Mouse (Mus musculus): ENCODE measurements around the gene Gpr158.
"Not testable (repeated sequence)": the region's sequence is repeated elsewhere in the genome, so short reads cannot be mapped to it uniquely, and the experiment has no call there.

The Gpr158 gene

DNA sequence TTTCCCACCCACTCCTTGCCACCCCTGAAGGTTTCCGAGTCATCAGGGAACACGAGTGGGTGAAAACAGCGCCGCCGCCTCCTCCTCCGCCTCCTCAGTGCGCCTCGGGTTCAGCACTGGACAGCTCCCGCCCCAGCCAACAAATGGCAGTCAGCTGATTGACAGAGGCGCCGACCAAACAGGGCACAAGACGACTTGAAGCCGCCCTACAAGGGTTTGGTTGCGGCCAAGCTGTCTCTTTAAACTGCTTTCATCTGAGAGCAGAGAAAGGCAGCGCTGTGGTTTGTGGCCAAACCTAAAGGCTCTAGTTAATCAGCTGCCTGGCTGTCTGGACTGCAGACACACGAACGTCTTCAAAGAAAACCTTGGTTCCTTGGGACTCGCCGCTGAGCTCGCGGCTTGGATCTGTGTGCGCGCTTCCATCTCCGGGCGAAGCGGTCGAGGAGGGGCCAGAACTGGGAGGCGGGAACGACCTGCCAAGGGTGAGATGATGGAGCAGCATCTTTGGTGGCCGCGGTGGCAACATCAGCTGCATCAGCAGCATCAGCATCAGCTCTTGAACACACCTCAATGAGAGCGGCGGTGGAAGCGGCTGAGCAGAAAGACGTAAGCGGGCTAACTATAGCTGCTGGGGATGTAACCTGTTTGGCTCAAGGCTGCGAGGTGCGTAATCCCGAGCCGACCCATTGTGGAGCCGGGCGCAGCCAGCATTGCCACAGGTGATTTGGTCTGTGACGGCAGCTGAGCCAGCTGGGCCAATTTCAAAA is at the start of gene Gpr158:
TSS of gene Gpr158 (plus strand) at position 198 of the 767 bp plus-strand sequence.
- no peak for DNase-seq

DNA sequence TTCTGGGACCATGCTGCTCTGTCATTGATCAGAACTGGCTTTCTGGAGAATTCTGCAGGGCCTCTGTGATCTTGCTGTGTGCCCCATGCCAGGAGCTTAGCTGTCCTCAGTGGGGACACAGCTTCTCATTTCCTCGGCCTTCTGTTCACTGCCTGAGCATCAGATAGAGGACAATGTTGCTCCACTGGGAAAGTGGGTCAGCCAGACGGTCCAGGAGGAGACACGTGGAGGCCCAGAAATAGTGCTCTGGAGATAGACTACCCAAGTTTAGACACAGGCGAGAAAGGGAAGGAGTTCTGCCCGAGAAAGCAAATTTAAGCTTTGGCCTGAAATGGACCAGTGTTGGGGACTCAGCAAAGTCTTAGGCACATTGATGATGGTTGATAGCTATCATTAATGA is 23.5 kb upstream of the Gpr158 start:
- no peak for DNase-seq

DNA sequence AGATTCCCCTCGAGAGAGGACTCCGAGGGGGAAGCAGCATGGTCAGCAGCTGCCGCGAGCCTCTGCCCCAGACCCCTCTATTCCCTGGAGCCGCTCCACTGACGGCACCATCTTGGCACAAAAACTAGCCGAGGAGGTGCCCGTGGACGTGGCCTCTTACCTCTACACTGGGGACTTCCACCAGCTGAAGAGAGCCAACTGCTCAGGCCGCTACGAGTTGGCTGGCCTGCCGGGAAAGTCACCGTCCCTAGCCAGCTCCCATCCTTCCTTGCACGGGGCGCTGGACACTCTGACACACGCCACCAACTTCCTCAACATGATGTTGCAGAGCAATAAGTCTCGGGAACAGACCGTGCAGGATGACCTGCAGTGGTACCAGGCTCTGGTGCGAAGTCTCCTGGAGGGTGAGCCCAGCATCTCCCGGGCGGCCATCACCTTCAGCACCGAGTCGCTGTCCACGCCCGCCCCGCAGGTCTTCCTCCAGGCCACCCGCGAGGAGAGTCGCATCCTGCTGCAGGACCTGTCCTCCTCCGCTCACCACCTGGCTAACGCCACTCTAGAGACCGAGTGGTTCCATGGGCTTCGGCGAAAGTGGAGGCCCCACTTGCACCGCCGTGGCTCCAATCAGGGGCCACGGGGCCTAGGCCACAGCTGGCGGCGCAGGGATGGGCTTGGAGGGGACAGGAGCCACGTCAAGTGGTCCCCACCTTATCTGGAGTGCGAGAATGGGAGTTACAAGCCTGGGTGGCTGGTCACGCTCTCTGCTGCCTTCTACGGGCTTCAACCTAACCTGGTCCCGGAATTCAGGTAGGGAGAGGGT is 1.2 kb downstream of the Gpr158 start:
- no peak for DNase-seq

DNA sequence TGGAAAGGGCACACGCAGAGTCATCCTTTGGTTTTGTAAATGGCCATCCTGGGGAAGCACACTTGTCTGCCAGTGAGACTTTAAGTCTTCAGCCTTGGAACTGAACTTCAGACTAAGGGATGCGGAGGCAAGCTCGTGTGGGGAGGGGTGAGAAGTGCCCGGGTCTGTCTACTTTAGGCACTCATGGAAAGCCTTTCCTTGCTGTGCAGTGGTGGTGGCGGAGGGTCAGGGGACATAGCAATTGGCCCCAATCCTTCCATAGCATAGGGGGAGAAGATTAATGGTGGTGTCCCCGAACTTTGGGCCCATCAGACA is 1.8 kb downstream of the Gpr158 start:
- DNase-seq = no peak

DNA sequence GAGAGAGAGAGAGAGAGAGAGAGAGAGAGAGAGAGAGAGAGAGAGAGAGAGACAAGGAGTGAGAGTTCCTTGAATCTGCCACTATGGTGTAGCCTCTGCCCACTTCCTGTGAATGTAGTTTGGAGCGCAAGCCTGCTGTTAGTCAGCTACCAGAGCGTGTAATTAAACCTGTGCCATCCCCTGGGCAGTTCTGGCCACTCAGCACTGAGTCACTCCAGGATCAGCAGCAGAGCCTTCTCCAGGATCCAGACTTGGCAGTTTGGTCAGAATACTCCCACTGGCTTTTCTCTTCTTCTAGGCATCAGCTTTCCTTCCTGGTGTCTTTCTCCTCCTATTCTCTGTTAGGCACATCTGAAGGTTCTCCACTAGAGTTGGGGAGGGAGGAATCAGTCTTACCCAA is 2.2 kb downstream of the Gpr158 start:
- DNase-seq = no peak

DNA sequence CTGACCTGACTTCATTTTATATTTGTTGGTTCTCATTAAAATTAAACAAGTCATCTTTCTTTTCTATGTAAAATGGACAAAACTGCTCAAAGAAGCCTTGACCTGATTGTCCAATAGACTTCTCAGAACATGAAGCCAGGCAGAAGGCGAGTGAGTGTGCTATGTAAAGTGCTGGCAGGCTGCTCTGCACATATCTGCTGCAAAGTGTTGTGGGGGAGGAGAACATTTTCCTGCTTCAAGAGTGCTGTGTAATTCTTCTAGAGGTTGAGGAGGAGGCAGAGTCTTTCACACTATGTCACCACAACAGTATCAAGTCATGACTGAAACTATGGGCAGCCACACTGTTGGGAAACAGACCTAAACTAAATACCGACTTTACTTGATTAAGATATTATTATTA is 12.2 kb downstream of the Gpr158 start:
- DNase-seq = no peak

DNA sequence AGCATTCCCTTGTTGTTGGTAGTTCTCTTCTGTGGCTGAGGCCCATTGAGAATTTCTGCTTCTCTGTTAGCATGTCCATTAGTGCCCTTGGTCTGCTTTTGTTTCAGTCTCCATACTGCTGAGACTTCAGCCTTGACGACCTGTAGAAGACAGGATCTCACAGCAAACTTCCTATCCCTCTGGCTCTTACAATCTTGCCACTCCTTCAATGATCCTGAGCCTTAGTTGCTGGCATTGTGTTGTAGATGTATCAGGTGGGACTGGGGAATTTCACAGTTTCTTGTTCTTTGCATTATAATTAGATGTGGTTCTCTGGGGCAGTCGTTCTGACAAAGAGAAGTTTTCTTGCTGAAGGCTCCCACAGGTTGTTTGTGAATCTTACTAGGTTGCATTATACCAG is 25.4 kb downstream of the Gpr158 start:
- DNase-seq = no peak

DNA sequence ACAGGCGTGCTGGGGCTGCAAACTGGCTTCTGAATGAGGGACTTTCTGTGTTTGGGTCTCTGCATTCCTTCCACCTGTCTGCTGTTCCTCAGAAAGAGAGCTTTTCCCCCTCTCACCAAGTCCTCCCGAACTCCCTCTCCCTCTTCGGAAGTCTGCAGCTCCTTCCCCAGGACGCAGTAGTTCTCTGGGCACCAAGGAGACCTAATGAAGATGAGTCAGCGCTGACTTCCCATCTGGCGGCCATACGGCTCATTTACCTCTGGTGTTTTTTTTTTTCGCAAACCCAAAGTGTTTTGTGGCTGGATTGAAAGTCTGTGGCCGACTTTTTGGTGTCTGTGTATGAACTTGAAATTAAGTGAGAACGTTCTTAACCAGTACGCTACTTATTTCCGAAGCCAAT is 30.0 kb downstream of the Gpr158 start:
- no peak for DNase-seq

DNA sequence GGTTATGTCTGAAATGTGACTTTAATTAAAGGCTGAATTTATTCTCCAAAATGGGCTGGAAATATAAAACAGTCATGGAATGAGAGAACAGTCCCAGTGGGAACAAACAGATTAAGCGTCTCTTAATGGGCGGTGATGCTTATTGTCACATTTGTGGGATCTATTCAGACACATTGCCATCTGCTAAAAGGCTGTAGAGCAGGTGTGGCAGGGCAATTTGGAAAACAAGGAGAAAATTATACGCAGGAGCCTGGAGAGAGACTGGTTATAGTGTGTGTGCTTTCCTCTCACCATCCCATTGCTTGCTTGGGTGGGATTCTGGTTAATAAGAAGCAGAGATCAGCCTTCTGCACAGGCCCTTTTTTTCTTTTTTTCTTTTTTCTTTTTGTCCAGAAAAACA is 32.3 kb downstream of the Gpr158 start:
- no peak for DNase-seq

DNA sequence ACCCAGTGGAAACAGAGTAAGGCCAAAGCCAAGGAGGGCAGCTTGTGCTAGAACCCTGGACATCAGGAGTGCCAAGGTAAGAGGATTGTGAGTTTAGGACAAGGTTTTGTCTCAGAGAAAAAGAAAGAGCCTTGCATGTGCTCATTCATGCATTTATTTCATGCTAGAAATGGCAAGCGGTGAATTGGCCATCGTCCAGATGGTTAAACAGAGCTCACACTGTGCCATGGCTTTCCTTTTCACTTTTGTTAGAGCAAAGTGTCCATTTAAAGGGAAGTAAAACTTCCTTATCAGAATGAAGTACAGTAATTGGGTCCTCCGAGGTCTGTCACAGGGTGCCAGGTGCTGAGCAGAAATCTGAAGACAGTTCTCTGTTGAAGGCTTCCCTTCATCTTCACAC is 38.3 kb downstream of the Gpr158 start:
- DNase-seq = no peak

DNA sequence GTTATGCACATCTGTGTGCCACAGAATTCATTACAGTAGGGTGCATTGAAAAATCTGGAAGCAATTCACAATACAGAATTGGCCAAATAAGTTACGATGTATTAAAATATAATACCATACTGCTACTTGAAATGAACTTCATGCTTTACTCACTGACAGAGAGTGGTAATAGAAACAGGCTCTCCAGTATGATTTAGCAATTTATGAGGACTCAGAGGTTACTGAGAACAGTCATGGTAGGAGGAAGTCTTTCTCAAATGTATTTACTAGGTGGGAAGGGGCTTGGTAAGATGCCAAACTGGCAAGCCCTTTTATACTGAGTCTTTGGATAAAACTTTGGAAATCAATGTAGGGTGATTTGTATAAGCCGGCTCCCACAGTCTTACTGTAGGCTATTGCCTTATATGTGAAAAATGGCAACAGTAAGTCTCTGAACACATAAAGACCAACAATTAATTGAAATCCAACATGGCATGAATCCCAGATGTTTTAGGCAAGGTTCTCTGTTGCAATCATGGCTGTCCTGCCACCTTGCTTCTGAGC is 40.2 kb downstream of the Gpr158 start:
- DNase-seq = no peak

DNA sequence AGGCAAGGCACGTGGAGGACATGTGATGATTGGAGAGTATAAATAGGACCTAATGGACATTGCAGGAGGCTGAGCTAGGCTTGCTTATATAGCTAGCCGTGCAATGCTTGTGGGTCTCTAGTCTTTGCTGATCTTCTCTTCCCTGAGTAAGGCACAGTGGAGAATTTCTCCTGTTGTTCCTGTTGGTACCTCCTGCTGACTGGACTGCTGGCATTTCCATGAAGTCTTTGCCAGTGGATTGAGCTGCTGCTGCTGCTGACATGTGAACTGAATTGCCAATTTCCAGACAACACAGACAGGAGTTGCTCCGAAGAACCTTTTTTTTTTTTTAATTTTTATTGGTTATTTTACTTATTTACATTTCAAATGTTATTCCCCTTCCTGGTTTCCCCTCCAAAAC is 41.5 kb downstream of the Gpr158 start:
- no peak for DNase-seq

DNA sequence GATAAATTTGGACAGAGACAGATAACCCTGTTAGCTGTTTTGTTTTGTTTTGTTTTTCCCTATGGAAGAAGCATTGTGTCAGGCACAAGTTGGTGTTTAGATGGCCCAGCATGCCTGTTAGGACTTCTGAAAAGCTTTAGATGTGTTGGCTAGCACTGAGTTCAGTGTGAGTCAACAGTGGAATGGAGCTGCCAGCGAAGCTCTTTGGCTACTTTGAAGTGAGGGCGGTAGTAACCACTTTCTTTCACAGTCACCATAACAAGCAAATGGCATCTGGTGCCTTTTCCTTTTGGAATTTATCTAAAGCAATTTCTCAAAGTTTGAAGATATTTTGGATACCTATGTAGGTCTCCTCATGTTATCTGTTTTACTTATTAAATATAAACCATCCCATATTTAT is 62.9 kb downstream of the Gpr158 start:
- no peak for DNase-seq

DNA sequence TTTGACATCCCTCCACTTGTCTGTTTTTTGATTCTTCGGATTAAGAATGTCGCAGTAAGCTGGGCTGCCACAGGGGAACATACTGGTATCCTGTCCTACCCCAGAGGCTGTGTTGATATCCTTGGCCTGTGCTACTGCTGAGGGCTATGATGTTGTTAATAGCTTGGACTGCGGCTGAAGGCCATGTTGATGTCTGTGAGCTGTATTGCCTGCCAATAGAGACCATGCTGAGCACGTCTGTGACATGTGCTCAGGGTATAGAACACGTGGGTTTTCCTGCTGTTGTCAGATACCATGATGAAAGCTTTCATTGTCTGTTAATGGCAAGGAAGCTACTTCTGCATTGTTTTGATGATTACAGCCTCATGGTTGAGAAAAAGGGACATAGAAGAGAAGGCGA is 63.8 kb downstream of the Gpr158 start:
- DNase-seq = no peak

DNA sequence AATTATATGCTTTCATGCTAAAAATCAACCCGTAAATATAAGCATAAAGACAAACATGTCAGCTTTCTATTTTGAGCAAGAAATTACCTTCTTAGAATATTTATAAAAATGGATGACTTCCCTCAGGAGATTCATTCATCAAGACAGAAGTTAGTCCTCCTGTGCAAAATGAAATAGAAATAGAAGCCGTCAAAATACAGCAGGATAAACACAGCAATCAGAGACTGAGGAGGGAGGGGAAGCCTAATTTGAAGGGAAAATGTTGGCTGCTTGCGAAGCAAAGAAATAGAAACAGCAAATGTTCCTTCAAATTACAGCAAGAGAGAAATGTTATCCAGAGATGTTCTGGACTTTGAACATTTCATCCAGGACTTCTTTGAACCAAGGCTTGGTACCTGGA is 72.3 kb downstream of the Gpr158 start:
- DNase-seq = no peak

DNA sequence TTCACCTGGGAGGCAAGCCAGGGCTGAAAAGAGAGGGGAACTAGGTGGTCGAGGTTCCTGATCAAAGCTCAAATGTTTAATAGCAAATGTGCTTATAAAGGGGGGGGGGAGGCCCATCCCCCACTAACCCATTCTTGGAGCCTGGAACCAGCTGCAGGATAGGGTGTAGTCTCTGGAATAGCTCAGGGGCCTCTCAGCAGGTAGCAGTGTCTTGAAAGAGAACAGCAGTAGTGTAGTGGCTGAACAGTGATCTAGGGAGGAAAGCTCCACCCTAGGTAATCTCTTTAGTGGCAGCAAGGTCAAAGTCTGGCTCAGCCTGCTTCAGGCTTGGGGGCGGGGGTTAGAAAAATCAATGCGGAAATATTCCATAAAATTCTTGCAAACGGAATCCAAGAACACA is 93.3 kb downstream of the Gpr158 start:
- not testable (repeated sequence) for DNase-seq

DNA sequence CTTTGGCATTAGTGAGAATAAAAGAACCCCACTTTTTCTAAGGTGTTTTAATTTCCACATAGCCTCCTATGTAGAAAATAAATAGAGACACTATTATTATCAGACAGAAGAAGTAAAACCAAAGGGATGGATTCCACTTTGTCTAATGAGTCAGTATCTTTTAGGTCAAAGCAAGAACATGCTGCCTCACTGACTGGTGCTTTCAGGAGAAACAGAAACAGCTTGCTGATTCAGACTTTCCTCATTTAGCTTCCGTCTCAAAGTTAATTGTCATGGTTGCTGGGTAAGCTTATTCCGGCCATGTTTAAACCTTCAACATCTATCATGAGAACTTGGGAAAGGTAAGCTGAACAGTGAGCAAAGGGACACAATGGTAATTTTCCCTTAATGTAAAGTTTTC is 107.6 kb downstream of the Gpr158 start:
- DNase-seq = no peak

DNA sequence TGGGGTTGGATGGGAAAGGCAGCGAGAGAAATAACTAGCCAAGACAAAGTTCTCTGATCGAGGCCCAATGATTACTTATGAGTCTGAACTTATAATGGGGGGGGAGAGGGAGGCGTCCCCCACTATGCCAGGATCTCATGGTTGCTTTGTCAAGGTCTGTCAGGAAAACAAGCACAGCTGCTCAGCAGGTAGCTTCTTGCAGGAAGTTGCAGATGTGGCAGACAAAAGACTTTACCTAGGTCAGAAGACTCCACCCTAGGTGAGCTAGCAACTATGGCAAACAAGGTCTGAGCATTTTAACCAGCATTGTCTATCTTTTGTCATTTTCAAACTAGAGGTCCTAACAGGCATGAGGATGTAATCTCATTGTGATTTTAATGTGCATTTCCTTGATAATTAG is 129.5 kb downstream of the Gpr158 start:
- DNase-seq = no peak

DNA sequence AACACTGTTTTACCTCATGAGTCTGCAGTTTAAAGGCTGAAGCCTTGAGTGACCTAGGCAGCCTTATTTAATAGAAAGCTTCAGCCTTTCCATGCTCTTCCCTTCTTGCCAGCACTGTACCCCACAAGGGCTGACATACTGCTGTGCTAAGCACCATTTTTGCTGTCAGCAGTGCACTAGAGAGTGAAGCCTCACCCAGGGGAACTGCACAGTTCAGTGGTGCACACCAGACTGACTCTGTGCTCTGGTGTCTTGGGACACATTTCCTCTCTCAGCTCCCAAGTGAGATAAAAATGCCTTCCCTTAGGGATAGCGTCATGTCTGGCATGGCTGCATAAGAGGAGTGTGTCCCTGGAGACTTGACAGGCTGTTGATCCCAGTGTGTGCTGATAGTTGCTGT is 130.6 kb downstream of the Gpr158 start:
- no peak for DNase-seq

DNA sequence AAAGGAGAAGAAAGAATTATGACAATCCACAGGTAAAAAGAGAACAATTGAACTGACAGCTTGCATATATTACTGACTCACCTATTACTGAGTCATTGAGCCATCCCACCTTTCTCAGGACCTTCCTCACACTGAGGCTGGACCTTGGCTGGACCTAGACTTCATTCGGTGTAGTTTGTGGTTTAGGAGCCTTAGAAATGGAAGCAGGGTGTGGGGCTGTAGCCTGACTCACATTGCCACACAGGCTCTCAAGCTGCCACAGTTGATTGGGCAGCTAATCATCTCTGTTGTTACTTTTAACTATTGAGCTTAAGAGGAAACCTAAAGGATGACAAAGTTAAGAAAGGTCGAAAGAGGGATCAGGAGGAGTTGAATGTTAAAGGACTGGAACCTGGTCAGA is 132.1 kb downstream of the Gpr158 start:
- no peak for DNase-seq

DNA sequence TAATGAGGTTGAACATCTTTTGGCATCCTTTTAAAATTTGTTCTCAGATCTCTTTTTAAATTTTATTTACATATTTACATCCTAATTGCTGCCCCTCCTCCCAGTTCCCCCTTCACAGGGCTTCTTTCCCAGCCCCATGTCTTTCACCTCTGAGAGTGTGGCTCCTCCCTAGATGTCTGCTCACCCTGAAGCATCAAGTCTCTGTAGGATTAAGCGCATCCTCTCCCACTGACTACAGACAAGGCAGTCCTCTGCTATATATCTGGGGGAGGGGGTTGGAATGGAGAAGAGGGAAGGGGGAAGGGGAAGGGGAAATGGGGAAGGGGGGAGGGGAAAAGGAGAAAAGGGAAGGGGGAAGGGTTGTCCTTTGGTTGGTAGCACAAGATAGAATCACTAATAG is 140.1 kb downstream of the Gpr158 start:
- DNase-seq = no peak

DNA sequence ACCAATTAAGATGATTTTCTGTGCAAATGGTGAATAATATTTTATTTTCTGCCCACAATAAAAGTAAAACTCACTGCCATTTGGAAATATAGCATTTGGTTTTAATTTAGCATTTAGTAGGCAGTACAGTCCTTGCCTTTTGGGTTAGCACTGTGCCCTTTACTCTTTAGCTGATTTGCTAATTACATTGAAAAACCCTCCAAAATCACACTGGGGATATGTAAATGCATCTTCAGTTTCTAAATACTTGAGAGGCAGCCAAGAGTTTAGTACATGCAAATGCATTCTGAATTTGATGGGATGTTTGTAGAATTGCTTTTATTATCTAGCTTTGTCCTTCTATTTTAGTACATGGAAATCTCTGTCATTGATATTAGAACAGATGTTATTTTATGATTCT is 163.4 kb downstream of the Gpr158 start:
- DNase-seq = no peak

DNA sequence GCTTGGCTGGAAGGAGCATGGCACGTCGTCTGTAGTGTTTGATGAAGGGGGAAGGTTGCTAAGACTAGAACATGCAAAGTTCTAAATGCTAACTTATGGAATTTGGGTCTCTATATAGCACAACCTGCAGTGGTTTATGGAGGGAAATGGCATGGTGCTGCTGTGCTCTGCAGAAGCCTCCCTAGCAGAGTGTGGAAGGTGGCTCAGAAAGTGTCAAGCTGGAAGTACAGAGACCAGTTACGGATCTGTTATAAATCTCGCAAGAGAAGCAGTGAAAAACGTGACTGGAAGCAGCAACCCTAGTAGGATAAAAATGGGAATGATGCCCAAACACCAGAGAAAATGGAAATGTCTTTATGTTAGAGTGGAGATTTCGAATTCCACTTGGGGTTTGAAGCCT is 251.8 kb downstream of the Gpr158 start:
- DNase-seq = no peak

DNA sequence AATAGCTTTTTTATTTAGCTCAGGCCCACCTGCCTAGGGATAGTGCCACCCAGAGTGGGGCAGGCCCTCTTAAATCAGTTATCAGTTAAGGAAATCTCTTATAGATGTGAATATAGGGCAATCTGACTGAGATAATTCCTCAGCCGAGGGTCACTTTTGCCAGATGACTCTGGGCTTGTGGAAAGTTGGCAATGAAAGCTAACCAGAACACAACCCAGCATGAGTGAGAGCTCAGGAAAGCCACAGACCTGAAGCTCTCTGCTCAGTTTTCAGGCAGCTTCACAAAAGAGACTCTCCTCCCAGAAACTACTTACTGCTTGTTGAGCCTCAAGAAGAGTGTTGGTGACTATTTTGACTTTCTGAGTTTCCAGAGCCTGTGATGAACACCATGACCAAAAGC is 264.8 kb downstream of the Gpr158 start:
- no peak for DNase-seq

DNA sequence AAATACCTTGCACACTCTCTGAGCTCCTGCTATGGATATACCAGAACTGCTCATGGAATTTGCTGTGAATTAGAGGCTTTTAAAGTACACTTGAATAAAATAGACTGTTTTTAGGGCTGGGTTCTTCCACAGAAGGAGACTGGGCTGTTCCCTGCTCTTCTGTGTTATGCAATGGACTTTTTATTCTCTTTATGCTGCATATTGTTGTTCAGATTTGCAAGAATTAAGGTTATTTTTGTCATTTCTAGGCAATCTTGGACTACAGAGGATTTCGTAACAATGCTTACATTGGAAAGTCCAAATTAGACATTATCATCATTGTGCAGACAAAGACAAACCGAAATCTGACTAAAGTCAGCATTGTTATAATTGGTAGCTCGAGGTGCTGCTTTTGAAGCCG is 298.4 kb downstream of the Gpr158 start:
- no peak for DNase-seq

Data from B cell, adult 2 months (primary cell).